Mouse (Mus musculus): ENCODE measurements around the gene Haghl.

The Haghl gene

GRCm38 (mm10) chr17:25785281-25785745 is at the start of gene Haghl:
TSS of gene Haghl (minus strand) at chr17:25785673.
- peak; percentile 97 for DNase-seq

GRCm38 (mm10) chr17:25834595-25835222 is 49.2 kb upstream of the Haghl start:
- peak; percentile 78 for DNase-seq

- peak; percentile 76 for DNase-seq
These were observed 48.6 kb upstream of the Haghl start for GRCm38 (mm10) chr17:25833961-25834594.

- peak; percentile 93 for DNase-seq
These were observed 47.8 kb upstream of the Haghl start, which contains the start of gene Stub1 for GRCm38 (mm10) chr17:25833291-25833663. TSS of gene Stub1 (minus strand) at chr17:25833404.

- DNase-seq, result peak; percentile 99
These were observed 47.2 kb upstream of the Haghl start for GRCm38 (mm10) chr17:25832436-25833290.

GRCm38 (mm10) chr17:25831451-25832281 is 46.2 kb upstream of the Haghl start:
- DNase-seq, result peak; percentile 81

- no peak for DNase-seq
These were observed 45.4 kb upstream of the Haghl start for GRCm38 (mm10) chr17:25830806-25831431.

GRCm38 (mm10) chr17:25830200-25830753 is 44.8 kb upstream of the Haghl start:
- peak; percentile 64 for DNase-seq

GRCm38 (mm10) chr17:25829558-25830017 is 44.1 kb upstream of the Haghl start:
- DNase-seq, result peak; percentile 63

GRCm38 (mm10) chr17:25828712-25829557 is 43.5 kb upstream of the Haghl start, which contains the start of gene Jmjd8:
TSS of gene Jmjd8 (plus strand) at chr17:25828867.
- peak; percentile 83 for DNase-seq

GRCm38 (mm10) chr17:25828223-25828594 is 42.7 kb upstream of the Haghl start:
- peak; percentile 72 for DNase-seq

GRCm38 (mm10) chr17:25827546-25828222 is 42.2 kb upstream of the Haghl start:
- DNase-seq, result peak; percentile 68

- DNase-seq, result no peak
These were observed 41.5 kb upstream of the Haghl start for GRCm38 (mm10) chr17:25827011-25827410.

GRCm38 (mm10) chr17:25825984-25826570 is 40.6 kb upstream of the Haghl start:
- DNase-seq, result no peak

GRCm38 (mm10) chr17:25825311-25825710 is 39.8 kb upstream of the Haghl start:
- DNase-seq, result no peak

GRCm38 (mm10) chr17:25824362-25825142 is 39.1 kb upstream of the Haghl start:
- DNase-seq, result no peak

- DNase-seq, result peak; percentile 84
These were observed 38.0 kb upstream of the Haghl start, which contains the start of gene Wdr24 for GRCm38 (mm10) chr17:25823452-25823851. TSS of gene Wdr24 (plus strand) at chr17:25823627.
